Mouse (Mus musculus) kidney, adult 9 months (tissue): Measurements from ENCODE around the gene Smad6.

Experiments used
- DNase-seq: peaks from one replicate; pipeline ENCODE4 v3.0.0; 2022

Smad6 gene

GRCm38 (mm10) chr9:63982937-63983632, 38.8 kb downstream of the Smad6 start:
- DNase-seq: no peak

GRCm38 (mm10) chr9:63981912-63982311, 39.9 kb downstream of the Smad6 start:
- DNase-seq: no peak

GRCm38 (mm10) chr9:63981371-63981770, 40.5 kb downstream of the Smad6 start:
- no peak for DNase-seq

GRCm38 (mm10) chr9:63980179-63981086, 41.4 kb downstream of the Smad6 start:
- DNase-seq: no peak

GRCm38 (mm10) chr9:63979275-63979674, 42.6 kb downstream of the Smad6 start:
- DNase-seq: no peak

GRCm38 (mm10) chr9:63978682-63979081, 43.2 kb downstream of the Smad6 start:
- no peak for DNase-seq

- no peak for DNase-seq
Observed at GRCm38 (mm10) chr9:63975996-63976395, 45.9 kb downstream of the Smad6 start.

GRCm38 (mm10) chr9:63974258-63975023, 47.4 kb downstream of the Smad6 start:
- no peak for DNase-seq

- no peak for DNase-seq
Observed at GRCm38 (mm10) chr9:63973662-63974190, 48.1 kb downstream of the Smad6 start.

GRCm38 (mm10) chr9:63972576-63973290, 49.1 kb downstream of the Smad6 start:
- no peak for DNase-seq

- DNase-seq: peak; percentile 48
Observed at GRCm38 (mm10) chr9:63971557-63971956, 50.3 kb downstream of the Smad6 start.

- DNase-seq: no peak
Observed at GRCm38 (mm10) chr9:63970836-63971235, 51.0 kb downstream of the Smad6 start.

GRCm38 (mm10) chr9:63970388-63970787, 51.5 kb downstream of the Smad6 start:
- peak; percentile 65 for DNase-seq

GRCm38 (mm10) chr9:63969467-63969866, 52.4 kb downstream of the Smad6 start:
- DNase-seq: no peak

GRCm38 (mm10) chr9:63968592-63968991, 53.3 kb downstream of the Smad6 start:
- peak; percentile 94 for DNase-seq

- DNase-seq: no peak
Observed at GRCm38 (mm10) chr9:63967408-63968172, 54.3 kb downstream of the Smad6 start.

GRCm38 (mm10) chr9:63965579-63965981, 56.3 kb downstream of the Smad6 start:
- DNase-seq: peak; percentile 82

- DNase-seq: no peak
Observed at GRCm38 (mm10) chr9:63961881-63962280, 60.0 kb downstream of the Smad6 start.

GRCm38 (mm10) chr9:63960829-63961185, 61.1 kb downstream of the Smad6 start:
- DNase-seq: peak; percentile 51

- DNase-seq: peak; percentile 77
Observed at GRCm38 (mm10) chr9:63959933-63960828, 61.7 kb downstream of the Smad6 start.
